Mouse (Mus musculus) liver, postnatal 0 days (tissue): ENCODE results near the gene Ano2.

Experiments used
- CTCF ChIP-seq: sonication (generic); IDR thresholded peaks from 2 replicates; pipeline ENCODE4 v1.5.1; 2016; ENCODE audit warnings: antibody characterized with exemption, low read depth
- EP300 ChIP-seq: IDR thresholded peaks from 2 replicates; pipeline ENCODE4 v1.6.1; 2016; ENCODE audit warnings: antibody characterized with exemption, low read depth, mild to moderate bottlenecking

- TF ChIP-seq EP300 (no peak), CTCF (no peak)
Observed at GRCm38 (mm10) chr6:125648964-125649363, 41.3 kb upstream of the Ano2 start.
